Mouse (Mus musculus) cerebellum, postnatal 36 days (tissue): Measurements from ENCODE around the gene Vps37c.

Source experiments
- DNase-seq, 2 experiments: peaks; one replicate each; pipeline ENCODE4 v3.0.0; 2021 to 2022; ENCODE audit warnings: mixed read lengths in 2 of 2

Vps37c gene

GRCm38 (mm10) chr19:10742145-10742544 is 53.6 kb downstream of the Vps37c start:
- no peak for DNase-seq

DNA sequence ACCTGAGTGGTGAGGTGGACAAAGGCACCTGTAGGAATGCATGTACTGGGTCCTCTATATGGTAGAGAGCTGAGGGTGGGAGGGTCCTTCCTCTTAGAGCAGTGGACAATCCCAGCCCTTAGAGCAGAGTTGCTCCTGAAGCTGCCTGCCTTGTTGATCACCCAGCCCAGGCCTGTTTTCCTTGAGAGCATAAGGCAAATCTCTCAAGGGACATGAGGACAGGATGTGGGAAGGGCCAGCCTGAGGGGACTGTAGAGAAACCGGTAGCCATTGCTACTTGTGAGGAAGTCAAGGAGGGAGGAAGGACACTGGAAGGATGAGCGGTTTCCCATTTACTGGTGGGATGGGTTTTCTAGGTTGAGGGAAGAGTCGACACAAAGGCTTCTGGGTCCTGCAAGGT is 54.0 kb downstream of the Vps37c start:
- no peak for DNase-seq

DNA sequence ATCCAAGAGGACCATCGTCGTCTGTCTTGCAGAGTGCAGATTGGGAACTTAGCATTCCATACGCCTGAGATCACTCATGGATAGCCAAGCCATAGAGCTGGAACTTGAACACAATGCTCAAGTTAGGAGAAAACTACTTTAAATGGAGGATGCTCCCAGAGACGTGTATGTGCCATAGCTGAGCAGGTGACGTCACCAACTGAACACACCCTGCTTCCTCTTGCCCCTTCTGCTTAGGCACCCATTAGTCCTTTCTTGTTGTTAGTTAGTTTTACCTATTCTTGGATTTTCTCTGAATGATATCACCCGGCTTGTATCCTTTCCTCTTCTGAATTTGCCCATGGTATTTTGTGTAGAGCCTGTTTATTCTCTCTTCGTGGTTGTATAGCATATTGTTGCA is 58.6 kb downstream of the Vps37c start:
- no peak for DNase-seq

DNA sequence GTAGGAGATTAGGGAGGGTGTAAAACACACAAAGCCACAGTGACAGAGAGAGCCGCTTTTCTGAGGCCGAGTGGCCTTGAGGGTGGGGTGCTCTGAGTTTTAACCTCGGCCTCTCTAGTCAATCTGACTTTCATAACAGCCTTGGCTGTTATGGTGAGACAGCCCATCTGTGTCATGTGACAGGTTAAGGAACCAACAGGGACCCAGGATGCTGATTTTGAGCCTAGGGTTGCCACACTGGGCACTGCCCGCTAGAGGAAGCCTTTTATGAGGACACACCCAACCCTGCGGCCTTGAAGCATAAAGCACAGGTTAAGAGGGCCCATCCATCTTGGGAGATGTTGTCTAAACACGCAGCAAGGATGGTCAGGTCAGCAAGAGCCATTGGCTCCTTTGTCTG is 59.2 kb downstream of the Vps37c start:
- DNase-seq: no peak

DNA sequence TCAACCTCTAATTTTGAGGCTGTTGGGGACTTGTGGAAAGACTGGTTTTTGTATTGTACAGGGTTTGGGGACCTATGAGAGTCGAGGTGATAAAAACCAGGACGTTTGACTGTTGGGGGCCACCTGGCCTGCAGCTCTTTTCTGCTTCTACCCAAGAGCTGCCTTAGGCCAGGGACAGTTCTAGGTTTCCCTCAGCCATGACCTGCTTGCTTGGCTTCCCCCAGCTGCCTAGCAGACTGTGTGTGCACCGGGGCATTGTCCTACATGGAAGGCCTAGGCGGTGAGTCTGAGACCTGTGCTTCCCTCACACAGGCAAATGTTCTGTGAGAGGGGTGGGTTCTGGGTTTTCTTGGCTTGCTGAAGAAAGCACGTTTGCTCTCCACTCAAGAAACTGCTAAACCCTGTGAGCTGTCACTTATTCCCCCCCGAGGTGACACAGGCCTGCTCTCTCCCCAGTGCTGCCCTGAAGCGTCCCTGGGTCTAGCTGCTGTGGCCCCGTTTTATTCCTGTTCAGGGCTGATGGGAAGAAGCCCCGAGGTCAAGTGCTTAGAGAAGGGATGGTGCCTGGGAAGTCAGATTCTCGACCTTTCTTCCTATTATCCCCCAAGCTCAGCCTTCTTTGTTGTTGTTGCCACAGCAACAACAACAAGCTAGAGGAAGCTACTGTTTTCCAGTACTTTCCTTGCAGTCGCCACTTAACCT is 60.0 kb downstream of the Vps37c start:
- DNase-seq: no peak

GRCm38 (mm10) chr19:10749295-10749694 is 60.8 kb downstream of the Vps37c start:
- no peak for DNase-seq

DNA sequence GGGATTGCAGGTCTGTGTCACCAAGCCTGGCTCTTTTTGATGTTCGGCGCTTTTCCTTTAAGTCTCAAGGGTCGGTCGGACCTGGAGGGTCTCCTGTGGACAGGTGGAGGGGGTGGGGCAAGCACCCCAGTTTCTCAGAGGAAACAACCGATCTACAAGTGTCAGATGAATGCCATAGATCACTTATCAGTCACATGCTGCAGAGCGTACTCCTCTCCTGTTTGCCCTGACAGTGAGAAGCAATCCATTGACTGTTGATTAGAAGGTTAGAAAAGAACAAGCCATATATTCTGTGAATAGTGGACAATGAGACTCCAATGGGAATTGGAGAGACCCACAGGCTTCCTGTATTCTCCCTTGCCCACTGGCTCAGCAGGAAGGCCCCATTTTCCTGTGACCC is 61.6 kb downstream of the Vps37c start:
- DNase-seq: no peak

GRCm38 (mm10) chr19:10751607-10752006 is 63.1 kb downstream of the Vps37c start:
- no peak for DNase-seq

DNA sequence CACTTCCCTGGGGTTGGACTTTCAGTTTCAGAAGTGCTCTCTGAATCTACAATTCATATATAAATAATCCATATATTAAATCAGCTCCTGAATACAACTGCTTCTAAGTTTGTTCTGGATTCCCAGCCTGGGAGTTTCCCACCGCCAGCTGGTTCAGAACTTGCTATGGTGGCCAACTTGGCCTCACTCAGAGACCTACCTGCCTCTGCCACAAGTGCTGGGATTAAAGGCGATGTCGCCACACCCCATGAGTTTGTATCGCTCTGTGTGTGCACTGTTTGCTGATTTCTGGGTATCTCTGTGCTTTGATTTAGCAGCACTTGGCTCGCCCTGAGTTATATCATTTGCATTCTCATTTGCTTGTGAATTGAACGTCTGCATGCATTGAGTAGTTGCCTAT is 63.6 kb downstream of the Vps37c start:
- no peak for DNase-seq

DNA sequence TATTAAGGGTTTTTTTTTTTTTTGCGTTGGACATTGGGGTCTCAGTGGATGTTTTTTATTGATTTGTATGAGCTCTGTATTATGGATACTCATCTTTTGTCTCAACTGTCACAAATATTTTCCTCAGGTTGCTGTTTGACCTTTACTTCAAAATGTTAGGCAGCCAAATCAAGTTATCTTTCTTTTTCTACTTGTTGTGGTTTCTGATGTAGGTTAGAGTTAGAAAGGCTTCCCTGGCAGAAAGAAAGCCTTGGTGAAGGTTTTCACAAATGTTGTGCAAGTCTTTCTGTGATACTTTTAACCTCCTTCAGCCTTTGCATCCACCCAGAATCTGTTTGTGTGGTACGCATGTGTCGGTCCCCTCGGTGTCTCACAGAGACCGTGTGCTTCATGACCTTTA is 64.1 kb downstream of the Vps37c start:
- no peak for DNase-seq

DNA sequence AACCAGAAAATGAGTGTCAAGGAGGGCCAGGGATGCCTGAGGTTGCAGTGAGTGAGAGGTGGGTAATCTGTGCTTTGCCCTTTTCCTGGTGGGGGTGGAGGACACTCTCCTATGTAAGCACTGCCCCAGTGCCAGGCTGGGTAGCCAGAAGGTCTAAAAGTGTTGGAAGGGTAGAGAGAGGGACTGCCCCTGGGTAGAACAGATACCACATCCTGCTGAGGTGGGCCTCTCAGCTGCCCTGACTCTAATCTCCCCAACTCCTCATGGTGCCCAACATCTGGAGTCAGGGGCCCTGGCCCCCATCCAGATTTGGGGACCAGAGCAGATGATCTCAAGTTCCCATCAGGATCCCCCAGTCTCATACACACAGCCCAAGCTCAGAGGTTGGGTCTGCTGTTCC is 68.6 kb downstream of the Vps37c start:
- DNase-seq: peak in 1 of 2 experiments; percentile 27

DNA sequence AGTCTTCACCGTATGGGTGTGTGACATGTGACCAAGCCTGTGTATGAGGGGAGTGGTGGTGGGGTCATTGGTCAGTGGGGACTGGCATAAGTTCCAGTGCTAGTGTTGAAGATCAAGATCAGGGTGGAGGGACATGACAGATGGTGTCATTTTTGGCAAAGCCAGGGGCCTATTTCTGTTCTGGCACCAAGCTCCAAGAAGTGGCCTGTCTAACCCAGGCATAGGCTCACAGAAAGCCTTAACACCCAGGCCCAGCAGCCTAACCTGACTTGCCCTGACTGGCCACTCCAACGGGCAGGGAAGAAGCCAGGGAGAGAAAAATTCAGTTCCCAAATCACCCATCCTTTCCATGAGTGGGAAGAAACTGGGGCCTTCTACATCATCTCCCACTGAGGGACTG is 69.0 kb downstream of the Vps37c start:
- peak; percentile 49 to 60 for DNase-seq

DNA sequence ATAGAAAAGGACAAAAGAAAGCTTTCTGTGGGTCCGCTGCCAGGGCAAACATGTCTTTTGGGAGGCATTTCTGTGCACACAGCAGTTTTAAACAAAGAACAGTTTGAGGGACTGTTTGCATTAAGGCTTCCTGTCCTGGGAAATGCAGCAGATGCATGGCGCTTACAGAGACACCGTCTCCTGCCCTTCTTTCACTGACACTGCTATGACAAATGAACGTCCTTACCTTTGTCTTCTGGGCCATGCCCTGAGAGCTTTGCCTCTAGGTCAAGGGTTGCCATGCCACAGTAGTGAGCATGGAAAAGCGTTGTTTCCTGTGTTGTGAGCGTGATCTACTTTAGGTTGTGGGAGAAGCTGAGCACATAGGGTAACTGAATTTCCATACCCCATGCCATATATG is 70.2 kb downstream of the Vps37c start:
- no peak for DNase-seq

DNA sequence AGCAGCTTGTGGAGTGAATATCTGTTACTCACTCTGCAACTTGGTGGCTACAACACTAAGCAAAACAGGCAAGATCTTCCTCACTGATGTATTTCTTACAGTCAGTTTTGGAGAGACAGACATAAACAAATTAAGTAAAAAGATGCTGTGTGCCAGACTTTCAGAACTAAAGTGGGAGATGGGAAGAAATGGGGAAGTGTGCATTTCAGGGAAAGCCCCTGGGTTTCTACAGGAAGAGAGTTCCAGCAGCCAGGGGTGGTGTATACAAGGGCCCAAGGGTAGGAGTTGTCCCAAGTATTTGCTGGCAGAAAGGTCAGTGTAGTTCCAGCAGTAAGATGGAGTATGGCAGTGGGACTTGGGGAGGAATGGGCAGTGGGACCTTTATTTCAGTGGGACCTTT is 71.0 kb downstream of the Vps37c start:
- no peak for DNase-seq

DNA sequence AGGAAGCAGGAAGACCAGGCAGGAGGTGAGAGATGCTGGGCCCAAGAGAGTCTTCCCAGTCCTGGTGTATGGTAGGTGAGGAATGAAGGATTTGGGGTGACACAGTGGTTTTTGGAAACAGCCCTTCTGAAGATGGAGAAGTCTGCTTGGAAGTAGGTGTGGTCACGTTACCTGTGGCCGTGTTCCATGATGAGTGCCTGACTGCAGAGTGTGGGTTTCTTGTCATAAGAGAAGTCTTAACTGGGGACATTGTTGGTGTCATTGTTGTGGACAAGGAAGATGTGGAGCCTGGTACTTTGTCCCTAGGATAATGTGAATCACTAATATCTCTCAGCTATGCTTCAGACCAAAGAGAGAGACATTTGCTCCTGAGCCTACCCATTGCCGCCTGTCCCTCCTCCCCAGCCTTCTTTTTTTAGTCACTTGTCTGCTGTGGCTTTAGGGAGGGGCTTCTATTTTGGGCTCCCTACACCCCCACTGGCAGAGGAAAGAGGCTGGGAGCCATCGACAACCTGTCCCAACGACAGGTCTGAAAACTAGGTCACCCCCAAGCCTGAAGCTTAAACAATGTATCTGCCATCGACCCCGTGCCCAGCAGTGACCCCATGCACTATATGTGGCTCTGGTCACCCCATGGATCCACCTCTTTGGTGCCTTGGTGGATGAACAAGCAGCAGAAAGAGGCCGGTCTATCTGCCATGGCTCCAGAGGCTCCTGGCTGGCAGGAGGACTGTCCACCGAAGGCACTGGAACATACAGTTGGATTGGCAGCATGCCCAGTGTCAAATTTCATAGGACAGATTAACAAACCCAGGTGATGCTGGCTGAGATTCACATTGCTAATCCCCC is 71.7 kb downstream of the Vps37c start:
- DNase-seq: peak; percentile 62 to 82

DNA sequence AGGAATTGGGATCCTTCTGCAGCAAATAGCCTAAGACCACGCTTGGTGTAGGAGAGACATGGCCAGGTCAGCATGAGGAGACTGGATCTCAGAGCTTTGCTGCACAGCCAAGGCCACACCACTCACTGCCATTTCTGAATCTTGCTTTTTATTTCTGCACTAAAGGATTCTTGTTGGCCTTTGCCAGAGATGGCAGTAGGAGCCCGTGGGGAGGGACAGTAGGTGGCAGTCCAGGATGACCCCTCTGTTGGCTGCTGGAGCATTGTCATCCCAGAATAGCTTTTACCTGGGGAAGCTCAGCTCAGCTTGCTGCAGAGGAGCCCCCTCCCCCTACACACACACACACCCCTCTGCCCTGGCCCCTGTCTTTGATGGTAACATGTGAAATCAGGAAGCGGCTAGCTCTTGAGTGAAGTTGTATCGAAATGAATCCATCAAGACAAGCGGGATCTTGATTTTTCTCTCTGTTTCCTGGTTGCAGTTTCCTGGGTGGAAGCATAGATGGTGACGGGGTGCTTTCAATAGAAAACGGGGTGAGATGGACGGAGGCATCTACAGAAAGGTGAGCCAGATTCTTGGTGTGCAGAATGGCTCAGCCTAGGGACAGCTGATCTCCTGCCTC is 73.4 kb downstream of the Vps37c start:
- DNase-seq: peak in 1 of 2 experiments; percentile 21

DNA sequence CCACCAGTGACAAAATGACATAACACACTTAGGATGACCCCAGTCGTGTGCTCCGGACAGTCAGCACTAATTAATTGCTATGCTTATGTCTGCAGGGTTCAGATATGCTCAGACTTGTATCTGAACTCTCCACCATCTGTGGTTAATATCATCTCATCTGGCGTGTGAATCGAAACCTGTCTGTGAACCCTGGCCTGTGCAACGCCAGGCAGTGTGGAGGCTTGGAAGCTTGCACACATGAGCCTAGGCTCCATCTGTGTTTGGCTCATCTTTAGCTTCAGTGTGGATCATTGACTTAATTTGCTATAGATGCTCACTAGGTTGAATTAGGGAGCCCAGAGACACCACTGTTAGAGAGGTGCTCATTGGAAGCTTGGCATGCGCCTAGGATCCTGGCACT is 73.9 kb downstream of the Vps37c start:
- DNase-seq: peak in 1 of 2 experiments; percentile 22

- peak in 1 of 2 experiments; percentile 22 for DNase-seq
These were observed 75.0 kb downstream of the Vps37c start for GRCm38 (mm10) chr19:10763381-10764031.
